Mouse (Mus musculus) MEL (cell line): ENCODE results near the gene Bcl3. TPM values are rescaled to one million over a fixed set of nuclear protein-coding genes. Genes with fewer than 3 reads are reported as not detected.

Experiments
- DNase-seq: peaks from one replicate; pipeline ENCODE4 v3.0.0; 2011; ENCODE audit warnings: low read depth, low spot score
- H3K27ac ChIP-seq: 2 replicates; pipeline ENCODE4 v1.5.1; 2012; ENCODE audit warnings: low read depth, mild to moderate bottlenecking, control low read depth, low read length, moderate library complexity; ENCODE audit not compliant: control insufficient read depth
- H3K27me3 ChIP-seq, 2 experiments: fragments of 150-350 bp in 1 of 2; sonication (generic) in 1 of 2; 2 replicates each; pipeline ENCODE4 v1.6.1; 2012; ENCODE audit warnings: low read length in 2 of 2, mild to moderate bottlenecking in 2 of 2, improper control_type of control experiment in 1 of 2, moderate library complexity in 1 of 2; ENCODE audit not compliant: insufficient read depth in 2 of 2, control insufficient read depth in 1 of 2
- H3K36me3 ChIP-seq, 2 experiments: 2 replicates each; pipeline ENCODE4 v1.6.1; 2012 to 2014; ENCODE audit warnings: low read length in 2 of 2, improper control_type of control experiment in 1 of 2, inconsistent platforms in 1 of 2, mild to moderate bottlenecking in 1 of 2; ENCODE audit not compliant: insufficient read depth in 2 of 2, control insufficient read depth in 1 of 2
- H3K4me1 ChIP-seq, 2 experiments: fragments of 150-350 bp in 1 of 2; sonication (generic) in 1 of 2; 2 replicates each; pipeline ENCODE4 v1.6.1; 2012; ENCODE audit warnings: low read length in 2 of 2, improper control_type of control experiment in 1 of 2, mild to moderate bottlenecking in 1 of 2; ENCODE audit not compliant: insufficient read depth in 2 of 2, control insufficient read depth in 1 of 2
- H3K4me3 ChIP-seq, 2 experiments: fragments of 150-350 bp in 1 of 2; sonication (generic) in 1 of 2; 2 replicates each; pipeline ENCODE4 v1.5.1; 2012; ENCODE audit warnings: low read depth in 2 of 2, low read length in 2 of 2, mild to moderate bottlenecking in 2 of 2, moderate library complexity in 2 of 2, control low read depth in 1 of 2, improper control_type of control experiment in 1 of 2; ENCODE audit not compliant: control insufficient read depth in 1 of 2, insufficient read depth in 1 of 2
- H3K79me2 ChIP-seq: 2 replicates; pipeline ENCODE4 v1.6.1; 2012; ENCODE audit warnings: mild to moderate bottlenecking, low read length, moderate library complexity; ENCODE audit not compliant: control insufficient read depth, poor library complexity, insufficient read depth
- H3K9ac ChIP-seq: 2 replicates; pipeline ENCODE4 v1.6.1; 2012; ENCODE audit warnings: low read depth, mild to moderate bottlenecking, control low read depth, low read length, moderate library complexity; ENCODE audit not compliant: control insufficient read depth, poor library complexity, severe bottlenecking
- H3K9me3 ChIP-seq: fragments of 150-350 bp; sonication (generic); replicated peaks from 2 replicates; pipeline ENCODE4 v1.6.1; 2012; ENCODE audit warnings: mild to moderate bottlenecking, low read length, improper control_type of control experiment, moderate library complexity; ENCODE audit not compliant: insufficient read depth
- BHLHE40 ChIP-seq: IDR thresholded peaks from 2 replicates; pipeline ENCODE4 v1.6.1; 2012; ENCODE audit warnings: low read depth, mild to moderate bottlenecking, inconsistent platforms, low read length, improper control_type of control experiment, borderline replicate concordance
- CHD2 ChIP-seq: IDR thresholded peaks from 2 replicates; pipeline ENCODE4 v1.6.1; 2011; ENCODE audit warnings: low read length, improper control_type of control experiment
- E2F4 ChIP-seq: IDR thresholded peaks from 2 replicates; pipeline ENCODE4 v1.6.1; 2011; ENCODE audit warnings: low read depth, low read length, improper control_type of control experiment, borderline replicate concordance
- ELF1 ChIP-seq: IDR thresholded peaks from 2 replicates; pipeline ENCODE4 v1.6.1; 2014; ENCODE audit warnings: low read depth, mild to moderate bottlenecking, inconsistent platforms, low read length, improper control_type of control experiment, moderate library complexity
- EP300 ChIP-seq, 2 experiments: IDR thresholded peaks; 2 replicates each; pipeline ENCODE4 v1.6.1; 2011; ENCODE audit warnings: improper control_type of control experiment in 2 of 2, low read length in 2 of 2, low read depth in 1 of 2, mild to moderate bottlenecking in 1 of 2
- GATA1 ChIP-seq: IDR thresholded peaks from 2 replicates; pipeline ENCODE4 v1.6.1; 2011; ENCODE audit warnings: low read depth, low read length, improper control_type of control experiment
- HCFC1 ChIP-seq: IDR thresholded peaks from 2 replicates; pipeline ENCODE4 v1.6.1; 2012; ENCODE audit warnings: low read depth, mild to moderate bottlenecking, inconsistent platforms, low read length, improper control_type of control experiment, moderate library complexity
- JUND ChIP-seq: IDR thresholded peaks from 2 replicates; pipeline ENCODE4 v1.6.1; 2011; ENCODE audit warnings: low read depth, mild to moderate bottlenecking, improper control_type of control experiment, low read length
- KAT2A ChIP-seq: conservative IDR thresholded peaks from 2 replicates; pipeline ENCODE4 v1.6.1; 2012; ENCODE audit warnings: low read depth, low read length, improper control_type of control experiment, inconsistent platforms
- MAFK ChIP-seq: IDR thresholded peaks from 2 replicates; pipeline ENCODE4 v1.6.1; 2011; ENCODE audit warnings: low read depth, mild to moderate bottlenecking, low read length, improper control_type of control experiment, borderline replicate concordance
- MAZ ChIP-seq: IDR thresholded peaks from 2 replicates; pipeline ENCODE4 v1.6.1; 2012; ENCODE audit warnings: low read depth, mild to moderate bottlenecking, inconsistent platforms, low read length, improper control_type of control experiment
- MEF2A ChIP-seq: IDR thresholded peaks from 2 replicates; pipeline ENCODE4 v1.6.1; 2014; ENCODE audit warnings: low read depth, mild to moderate bottlenecking, inconsistent platforms, low read length, improper control_type of control experiment; ENCODE audit not compliant: poor library complexity, insufficient replicate concordance, severe bottlenecking; ENCODE audit errors: extremely low read depth
- MXI1 ChIP-seq: IDR thresholded peaks from 2 replicates; pipeline ENCODE4 v1.6.1; 2011; ENCODE audit warnings: mild to moderate bottlenecking, low read depth, low read length, improper control_type of control experiment
- MYB ChIP-seq: IDR thresholded peaks from 2 replicates; pipeline ENCODE4 v1.6.1; 2011; ENCODE audit warnings: mild to moderate bottlenecking, low read depth, low read length, improper control_type of control experiment
- MYC ChIP-seq: IDR thresholded peaks from 2 replicates; pipeline ENCODE4 v1.6.1; 2011; ENCODE audit warnings: low read depth, mild to moderate bottlenecking, low read length, improper control_type of control experiment, moderate library complexity
- NELFE ChIP-seq: IDR thresholded peaks from 2 replicates; pipeline ENCODE4 v1.6.1; 2011; ENCODE audit warnings: low read depth, low read length, improper control_type of control experiment
- NRF1 ChIP-seq: IDR thresholded peaks from 2 replicates; pipeline ENCODE4 v1.6.1; 2014; ENCODE audit warnings: low read depth, mild to moderate bottlenecking, inconsistent platforms, low read length, improper control_type of control experiment, moderate library complexity; ENCODE audit not compliant: poor library complexity, insufficient read depth, severe bottlenecking
- POLR2AphosphoS5 ChIP-seq: IDR thresholded peaks from 2 replicates; pipeline ENCODE4 v1.6.1; 2012; ENCODE audit warnings: low read depth, borderline replicate concordance, mild to moderate bottlenecking, inconsistent platforms, low read length, moderate library complexity, mixed read lengths
- SMC3 ChIP-seq: IDR thresholded peaks from 2 replicates; pipeline ENCODE4 v1.6.1; 2011; ENCODE audit warnings: low read depth, low read length, improper control_type of control experiment
- TBP ChIP-seq: IDR thresholded peaks from 2 replicates; pipeline ENCODE4 v1.8.0; 2011; ENCODE audit warnings: low read depth, low read length, improper control_type of control experiment
- TCF12 ChIP-seq: IDR thresholded peaks from 2 replicates; pipeline ENCODE4 v1.6.1; 2014; ENCODE audit warnings: low read depth, mild to moderate bottlenecking, inconsistent platforms, low read length, improper control_type of control experiment, moderate library complexity
- UBTF ChIP-seq: IDR thresholded peaks from 2 replicates; pipeline ENCODE4 v1.6.1; 2012; ENCODE audit warnings: low read depth, mild to moderate bottlenecking, inconsistent platforms, low read length, improper control_type of control experiment, moderate library complexity, borderline replicate concordance; ENCODE audit not compliant: insufficient read depth
- USF1 ChIP-seq: IDR thresholded peaks from 2 replicates; pipeline ENCODE4 v1.6.1; 2014; ENCODE audit warnings: low read depth, mild to moderate bottlenecking, inconsistent platforms, low read length, improper control_type of control experiment, moderate library complexity
- USF2 ChIP-seq, 2 experiments: IDR thresholded peaks; 2 replicates each; pipeline ENCODE4 v1.6.1; 2011 to 2012; ENCODE audit warnings: improper control_type of control experiment in 2 of 2, low read length in 2 of 2, borderline replicate concordance in 1 of 2, inconsistent platforms in 1 of 2, low read depth in 1 of 2, mild to moderate bottlenecking in 1 of 2; ENCODE audit not compliant: insufficient read depth in 1 of 2
- ZC3H11A ChIP-seq: IDR thresholded peaks from 2 replicates; pipeline ENCODE4 v1.6.1; 2012; ENCODE audit warnings: low read depth, mild to moderate bottlenecking, inconsistent platforms, low read length, improper control_type of control experiment
- ZNF384 ChIP-seq: IDR thresholded peaks from 2 replicates; pipeline ENCODE4 v1.6.1; 2012; ENCODE audit warnings: low read depth, mild to moderate bottlenecking, inconsistent platforms, low read length, improper control_type of control experiment
- polyA plus RNA-seq, 2 experiments: library from polyadenylated mRNA; stranded (reverse) in 1 of 2; unstranded in 1 of 2; fragments of >175 nt in 1 of 2; fragments of >200 nt in 1 of 2; gene quantifications; 2 replicates each; pipeline versions ENCODE4 v1.2.1 to v1.2.4; 2012; ENCODE audit warnings: low replicate concordance in 2 of 2, low read depth in 1 of 2; ENCODE audit not compliant: insufficient read length in 2 of 2, insufficient read depth in 1 of 2, missing spikeins in 1 of 2
- total RNA-seq: library from RNA; depleted of rRNA; stranded (reverse); fragments of 300-350 nt; gene quantifications from 2 replicates; pipeline ENCODE4 v1.2.3, GENCODE M21; 2012

Gene Bcl3
- total and polyA plus RNA-seq, 3 experiments, result 2.7 to 6.7 TPM; not detected in 1

DNA sequence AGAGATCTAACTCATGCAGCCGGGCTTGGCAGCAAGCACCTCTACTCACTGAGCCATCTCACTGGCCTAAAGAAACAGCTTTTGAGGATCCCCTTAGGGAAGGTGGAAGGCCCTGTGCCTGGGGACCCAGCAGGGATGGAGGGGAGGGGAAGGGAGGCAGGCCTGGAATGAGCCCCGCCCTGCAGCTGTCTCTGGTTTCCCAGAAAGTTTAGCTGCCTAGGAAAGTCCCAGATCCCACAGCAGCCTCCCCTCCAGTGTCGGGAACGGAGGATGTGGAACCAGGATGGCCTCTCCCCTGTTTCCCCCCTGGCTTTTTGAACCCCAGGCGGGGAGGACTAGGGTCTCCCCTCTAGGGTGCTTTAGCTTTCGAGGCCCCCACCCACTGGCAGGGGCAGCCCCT lies 4.2 kb upstream of the Bcl3 start:
- peaks cover 4 to 29% of the 10 kb centered on the region in 2 experiments for H3K4me1 ChIP-seq
- no peaks in the 10 kb centered on the region for H3K27me3 ChIP-seq
- H3K9me3 ChIP-seq, result no peaks in the 10 kb centered on the region
- H3K4me3 ChIP-seq, result no peak overlapping the region
- no peak for DNase-seq
- no peak overlapping the region for H3K27ac ChIP-seq
- H3K36me3 ChIP-seq, result peaks cover 0 to 14% of the 10 kb centered on the region in 2 experiments; a peak in 2 of 4 replicates
- TF ChIP-seq MAZ (no peak), SMC3 (no peak), CHD2 (no peak), ZC3H11A (no peak), GATA1 (no peak), JUND (no peak), MYC (no peak), BHLHE40 (no peak), UBTF (no peak), USF1 (no peak), NELFE (no peak), MXI1 (no peak), ZNF384 (no peak), MYB (no peak), MEF2A (no peak), MAFK (no peak), ELF1 (no peak), TBP (no peak)
- H3K9ac ChIP-seq, result no peak overlapping the region
- H3K79me2 ChIP-seq, result no peaks in the 10 kb centered on the region; the same call in 1 of the 2 replicates

DNA sequence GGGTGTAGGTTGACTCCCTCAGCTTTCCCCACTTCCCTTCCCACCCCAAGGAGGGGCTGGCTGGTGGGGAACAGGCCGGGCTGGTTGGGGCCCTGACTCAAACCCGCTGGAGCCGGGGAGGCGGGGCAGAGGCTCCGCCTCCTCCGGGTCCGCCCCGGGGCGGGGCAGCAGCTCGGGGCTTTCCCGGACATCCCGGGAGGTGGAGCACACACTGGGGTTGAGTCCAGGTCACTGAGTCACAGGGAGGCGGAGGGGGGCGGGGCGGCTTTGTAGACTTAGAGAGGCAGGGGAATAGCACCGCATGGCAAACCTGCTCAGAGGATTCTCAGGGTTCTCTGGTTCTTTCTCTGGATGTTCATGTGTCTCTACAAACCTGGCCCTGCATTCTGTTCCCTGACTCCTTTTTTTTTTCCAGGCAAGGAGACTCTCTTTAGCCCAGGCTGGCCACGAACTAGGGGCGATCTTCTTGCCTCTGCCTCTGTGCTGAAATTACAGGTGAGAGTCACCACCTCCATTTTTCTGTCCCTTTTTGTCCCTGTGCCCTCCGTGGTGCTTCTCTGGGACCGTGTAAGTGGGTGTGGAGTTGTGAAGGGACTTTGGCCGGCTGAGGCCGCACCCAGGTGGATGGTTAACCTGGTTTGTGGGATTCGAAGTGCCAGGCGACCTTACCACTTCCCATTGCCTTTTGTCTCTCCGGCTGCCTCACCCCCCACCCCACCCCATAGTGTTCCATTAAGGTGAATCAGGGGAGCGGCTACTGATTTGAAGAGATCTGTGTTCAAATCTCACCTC lies 1.8 kb upstream of the Bcl3 start:
- Histone ChIP-seq H3K27ac (peak overlapping the region; percentile 78), H3K79me2 (no peaks in the 10 kb centered on the region; the same call in 1 of the 2 replicates), H3K4me3 (peak overlapping the region; percentile 62), H3K4me1 (peaks cover 4 to 19% of the 10 kb centered on the region in 2 experiments), H3K27me3 (no peaks in the 10 kb centered on the region), H3K9me3 (no peaks in the 10 kb centered on the region), H3K36me3 (peaks cover 0 to 10% of the 10 kb centered on the region in 2 experiments; a peak in 2 of 4 replicates), H3K9ac (peak overlapping the region; percentile 76)
- peak; percentile 89 for DNase-seq
- TF ChIP-seq USF2 (IDR thresholded peaks at IDR 0.05; ENCODE audit: borderline replicate concordance in 1 of 2, insufficient read depth in 1 of 2, low read depth in 1 of 2, low read length in 2 of 2), result no peak
- TF ChIP-seq POLR2AphosphoS5, result no peak
- peak; percentile 28; the same call in 1 of the 2 replicates for TF ChIP-seq MXI1
- TF ChIP-seq MEF2A, result no peak
- TF ChIP-seq EP300 (IDR thresholded peaks at IDR 0.05; ENCODE audit: low read depth in 1 of 2, low read length in 2 of 2), result no peak
- no peak for TF ChIP-seq ZNF384
- no peak for TF ChIP-seq USF1
- 0 out of 2 replicates have a peak, but pooled peaks have one; percentile 45 for TF ChIP-seq HCFC1
- TF ChIP-seq TBP, result no peak
- TF ChIP-seq NRF1, result no peak
- no peak; the same call in 1 of the 2 replicates for TF ChIP-seq TCF12
- TF ChIP-seq GATA1, result no peak
- TF ChIP-seq E2F4, result no peak
- TF ChIP-seq UBTF, result no peak
- TF ChIP-seq JUND, result peak; percentile 18; the same call in 1 of the 2 replicates
- TF ChIP-seq CHD2, result peak; percentile 49
- TF ChIP-seq KAT2A, result no peak
- TF ChIP-seq BHLHE40, result no peak
